Mouse (Mus musculus) MEL (cell line): Measurements from ENCODE around the gene Smarcd2. TPM values are rescaled to one million over a fixed set of nuclear protein-coding genes. Genes with fewer than 3 reads are reported as not detected.

Experiments used
- DNase-seq: peaks from one replicate; pipeline ENCODE4 v3.0.0; 2011; ENCODE audit warnings: low read depth, low spot score
- H3K27ac ChIP-seq: 2 replicates; pipeline ENCODE4 v1.5.1; 2012; ENCODE audit warnings: low read depth, mild to moderate bottlenecking, control low read depth, low read length, moderate library complexity; ENCODE audit not compliant: control insufficient read depth
- H3K27me3 ChIP-seq, 2 experiments: fragments of 150-350 bp in 1 of 2; sonication (generic) in 1 of 2; 2 replicates each; pipeline ENCODE4 v1.6.1; 2012; ENCODE audit warnings: low read length in 2 of 2, mild to moderate bottlenecking in 2 of 2, improper control_type of control experiment in 1 of 2, moderate library complexity in 1 of 2; ENCODE audit not compliant: insufficient read depth in 2 of 2, control insufficient read depth in 1 of 2
- H3K36me3 ChIP-seq, 2 experiments: 2 replicates each; pipeline ENCODE4 v1.6.1; 2012 to 2014; ENCODE audit warnings: low read length in 2 of 2, improper control_type of control experiment in 1 of 2, inconsistent platforms in 1 of 2, mild to moderate bottlenecking in 1 of 2; ENCODE audit not compliant: insufficient read depth in 2 of 2, control insufficient read depth in 1 of 2
- H3K4me1 ChIP-seq, 2 experiments: fragments of 150-350 bp in 1 of 2; sonication (generic) in 1 of 2; 2 replicates each; pipeline ENCODE4 v1.6.1; 2012; ENCODE audit warnings: low read length in 2 of 2, improper control_type of control experiment in 1 of 2, mild to moderate bottlenecking in 1 of 2; ENCODE audit not compliant: insufficient read depth in 2 of 2, control insufficient read depth in 1 of 2
- H3K4me3 ChIP-seq, 2 experiments: fragments of 150-350 bp in 1 of 2; sonication (generic) in 1 of 2; 2 replicates each; pipeline ENCODE4 v1.5.1; 2012; ENCODE audit warnings: low read depth in 2 of 2, low read length in 2 of 2, mild to moderate bottlenecking in 2 of 2, moderate library complexity in 2 of 2, control low read depth in 1 of 2, improper control_type of control experiment in 1 of 2; ENCODE audit not compliant: control insufficient read depth in 1 of 2, insufficient read depth in 1 of 2
- H3K79me2 ChIP-seq: 2 replicates; pipeline ENCODE4 v1.6.1; 2012; ENCODE audit warnings: mild to moderate bottlenecking, low read length, moderate library complexity; ENCODE audit not compliant: control insufficient read depth, poor library complexity, insufficient read depth
- H3K9ac ChIP-seq: 2 replicates; pipeline ENCODE4 v1.6.1; 2012; ENCODE audit warnings: low read depth, mild to moderate bottlenecking, control low read depth, low read length, moderate library complexity; ENCODE audit not compliant: control insufficient read depth, poor library complexity, severe bottlenecking
- H3K9me3 ChIP-seq: fragments of 150-350 bp; sonication (generic); replicated peaks from 2 replicates; pipeline ENCODE4 v1.6.1; 2012; ENCODE audit warnings: mild to moderate bottlenecking, low read length, improper control_type of control experiment, moderate library complexity; ENCODE audit not compliant: insufficient read depth
- CHD2 ChIP-seq: IDR thresholded peaks from 2 replicates; pipeline ENCODE4 v1.6.1; 2011; ENCODE audit warnings: low read length, improper control_type of control experiment
- CTCF ChIP-seq, 3 experiments: IDR thresholded peaks in 2 of 3; conservative IDR thresholded peaks in 1 of 3; 2 replicates each; pipeline ENCODE4 v1.5.1; 2011 to 2012; ENCODE audit warnings: low read length in 3 of 3, low read depth in 2 of 3, mild to moderate bottlenecking in 2 of 3, improper control_type of control experiment in 1 of 3, inconsistent platforms in 1 of 3, mixed read lengths in 1 of 3, moderate library complexity in 1 of 3; ENCODE audit not compliant: control insufficient read depth in 1 of 3, insufficient read depth in 1 of 3, poor library complexity in 1 of 3, severe bottlenecking in 1 of 3
- ELF1 ChIP-seq: IDR thresholded peaks from 2 replicates; pipeline ENCODE4 v1.6.1; 2014; ENCODE audit warnings: low read depth, mild to moderate bottlenecking, inconsistent platforms, low read length, improper control_type of control experiment, moderate library complexity
- ETS1 ChIP-seq: IDR thresholded peaks from 2 replicates; pipeline ENCODE4 v1.6.1; 2012; ENCODE audit warnings: low read depth, mild to moderate bottlenecking, inconsistent platforms, low read length, improper control_type of control experiment, moderate library complexity
- HCFC1 ChIP-seq: IDR thresholded peaks from 2 replicates; pipeline ENCODE4 v1.6.1; 2012; ENCODE audit warnings: low read depth, mild to moderate bottlenecking, inconsistent platforms, low read length, improper control_type of control experiment, moderate library complexity
- KAT2A ChIP-seq: conservative IDR thresholded peaks from 2 replicates; pipeline ENCODE4 v1.6.1; 2012; ENCODE audit warnings: low read depth, low read length, improper control_type of control experiment, inconsistent platforms
- MAFK ChIP-seq: IDR thresholded peaks from 2 replicates; pipeline ENCODE4 v1.6.1; 2011; ENCODE audit warnings: low read depth, mild to moderate bottlenecking, low read length, improper control_type of control experiment, borderline replicate concordance
- MAX ChIP-seq: IDR thresholded peaks from 2 replicates; pipeline ENCODE4 v1.6.1; 2011; ENCODE audit warnings: low read length, improper control_type of control experiment
- MAZ ChIP-seq: IDR thresholded peaks from 2 replicates; pipeline ENCODE4 v1.6.1; 2012; ENCODE audit warnings: low read depth, mild to moderate bottlenecking, inconsistent platforms, low read length, improper control_type of control experiment
- MEF2A ChIP-seq: IDR thresholded peaks from 2 replicates; pipeline ENCODE4 v1.6.1; 2014; ENCODE audit warnings: low read depth, mild to moderate bottlenecking, inconsistent platforms, low read length, improper control_type of control experiment; ENCODE audit not compliant: poor library complexity, insufficient replicate concordance, severe bottlenecking; ENCODE audit errors: extremely low read depth
- MXI1 ChIP-seq: IDR thresholded peaks from 2 replicates; pipeline ENCODE4 v1.6.1; 2011; ENCODE audit warnings: mild to moderate bottlenecking, low read depth, low read length, improper control_type of control experiment
- MYB ChIP-seq: IDR thresholded peaks from 2 replicates; pipeline ENCODE4 v1.6.1; 2011; ENCODE audit warnings: mild to moderate bottlenecking, low read depth, low read length, improper control_type of control experiment
- NRF1 ChIP-seq: IDR thresholded peaks from 2 replicates; pipeline ENCODE4 v1.6.1; 2014; ENCODE audit warnings: low read depth, mild to moderate bottlenecking, inconsistent platforms, low read length, improper control_type of control experiment, moderate library complexity; ENCODE audit not compliant: poor library complexity, insufficient read depth, severe bottlenecking
- POLR2A ChIP-seq, 2 experiments: IDR thresholded peaks; 2 replicates each; pipeline ENCODE4 v1.6.1; 2011 to 2012; ENCODE audit warnings: low read length in 2 of 2, mild to moderate bottlenecking in 2 of 2, control low read depth in 1 of 2, improper control_type of control experiment in 1 of 2, low read depth in 1 of 2, moderate library complexity in 1 of 2; ENCODE audit not compliant: control insufficient read depth in 1 of 2, insufficient read depth in 1 of 2, poor library complexity in 1 of 2
- POLR2AphosphoS5 ChIP-seq: IDR thresholded peaks from 2 replicates; pipeline ENCODE4 v1.6.1; 2012; ENCODE audit warnings: low read depth, borderline replicate concordance, mild to moderate bottlenecking, inconsistent platforms, low read length, moderate library complexity, mixed read lengths
- RAD21 ChIP-seq: IDR thresholded peaks from 2 replicates; pipeline ENCODE4 v1.6.1; 2011; ENCODE audit warnings: mild to moderate bottlenecking, low read depth, low read length, improper control_type of control experiment
- RCOR1 ChIP-seq: IDR thresholded peaks from 2 replicates; pipeline ENCODE4 v1.6.1; 2012; ENCODE audit warnings: low read depth, mild to moderate bottlenecking, inconsistent platforms, low read length, improper control_type of control experiment
- SIN3A ChIP-seq: IDR thresholded peaks from 2 replicates; pipeline ENCODE4 v1.6.1; 2012; ENCODE audit warnings: low read length, improper control_type of control experiment, inconsistent platforms
- TAL1 ChIP-seq: IDR thresholded peaks from 2 replicates; pipeline ENCODE4 v1.6.1; 2012; ENCODE audit warnings: mild to moderate bottlenecking, inconsistent platforms, low read length, moderate library complexity, mixed read lengths
- UBTF ChIP-seq: IDR thresholded peaks from 2 replicates; pipeline ENCODE4 v1.6.1; 2012; ENCODE audit warnings: low read depth, mild to moderate bottlenecking, inconsistent platforms, low read length, improper control_type of control experiment, moderate library complexity, borderline replicate concordance; ENCODE audit not compliant: insufficient read depth
- USF1 ChIP-seq: IDR thresholded peaks from 2 replicates; pipeline ENCODE4 v1.6.1; 2014; ENCODE audit warnings: low read depth, mild to moderate bottlenecking, inconsistent platforms, low read length, improper control_type of control experiment, moderate library complexity
- ZC3H11A ChIP-seq: IDR thresholded peaks from 2 replicates; pipeline ENCODE4 v1.6.1; 2012; ENCODE audit warnings: low read depth, mild to moderate bottlenecking, inconsistent platforms, low read length, improper control_type of control experiment
- ZMIZ1 ChIP-seq: IDR thresholded peaks from 2 replicates; pipeline ENCODE4 v1.6.1; 2012; ENCODE audit warnings: low read depth, mild to moderate bottlenecking, inconsistent platforms, low read length, improper control_type of control experiment, moderate library complexity
- ZNF384 ChIP-seq: IDR thresholded peaks from 2 replicates; pipeline ENCODE4 v1.6.1; 2012; ENCODE audit warnings: low read depth, mild to moderate bottlenecking, inconsistent platforms, low read length, improper control_type of control experiment
- polyA plus RNA-seq, 2 experiments: library from polyadenylated mRNA; stranded (reverse) in 1 of 2; unstranded in 1 of 2; fragments of >175 nt in 1 of 2; fragments of >200 nt in 1 of 2; gene quantifications; 2 replicates each; pipeline versions ENCODE4 v1.2.1 to v1.2.4; 2012; ENCODE audit warnings: low replicate concordance in 2 of 2, low read depth in 1 of 2; ENCODE audit not compliant: insufficient read length in 2 of 2, insufficient read depth in 1 of 2, missing spikeins in 1 of 2
- total RNA-seq: library from RNA; depleted of rRNA; stranded (reverse); fragments of 300-350 nt; gene quantifications from 2 replicates; pipeline ENCODE4 v1.2.3, GENCODE M21; 2012

The Smarcd2 gene
- total and polyA plus RNA-seq, 3 experiments: 123 to 131 TPM; not detected in 1

GRCm38 (mm10) chr11:106271794-106272643 lies 753 bp downstream of the Smarcd2 start (continued):
- TF ChIP-seq RAD21: no peak
- TF ChIP-seq MAX: peak; percentile 54
- TF ChIP-seq ETS1: 0 out of 2 replicates have a peak, but pooled peaks have one; percentile 11
- TF ChIP-seq POLR2AphosphoS5: no peak
- TF ChIP-seq ZNF384: peak; percentile 80
- TF ChIP-seq MYB: no peak
- no peak for TF ChIP-seq MAZ
- no peak for TF ChIP-seq NRF1
- TF ChIP-seq UBTF: 0 out of 2 replicates have a peak, but pooled peaks have one; percentile 12
- TF ChIP-seq USF1: no peak
- no peak for TF ChIP-seq HCFC1
- no peak for TF ChIP-seq ZMIZ1
- no peak for TF ChIP-seq RCOR1
- no peak for TF ChIP-seq MXI1
- no peak; the same call in 1 of the 2 replicates for TF ChIP-seq SIN3A
- TF ChIP-seq MEF2A: no peak
- TF ChIP-seq POLR2A (IDR thresholded peaks at IDR 0.05; ENCODE audit: control insufficient read depth in 1 of 2, insufficient read depth in 1 of 2, low read depth in 1 of 2, low read length in 2 of 2, poor library complexity in 1 of 2): peak in 1 of 2 experiments; percentile 63; a peak in 1 of 4 replicates
- no peak for TF ChIP-seq CHD2
- TF ChIP-seq KAT2A: no peak
- TF ChIP-seq MAFK: no peak
- TF ChIP-seq TAL1: no peak
- no peak for TF ChIP-seq ZC3H11A

DNA sequence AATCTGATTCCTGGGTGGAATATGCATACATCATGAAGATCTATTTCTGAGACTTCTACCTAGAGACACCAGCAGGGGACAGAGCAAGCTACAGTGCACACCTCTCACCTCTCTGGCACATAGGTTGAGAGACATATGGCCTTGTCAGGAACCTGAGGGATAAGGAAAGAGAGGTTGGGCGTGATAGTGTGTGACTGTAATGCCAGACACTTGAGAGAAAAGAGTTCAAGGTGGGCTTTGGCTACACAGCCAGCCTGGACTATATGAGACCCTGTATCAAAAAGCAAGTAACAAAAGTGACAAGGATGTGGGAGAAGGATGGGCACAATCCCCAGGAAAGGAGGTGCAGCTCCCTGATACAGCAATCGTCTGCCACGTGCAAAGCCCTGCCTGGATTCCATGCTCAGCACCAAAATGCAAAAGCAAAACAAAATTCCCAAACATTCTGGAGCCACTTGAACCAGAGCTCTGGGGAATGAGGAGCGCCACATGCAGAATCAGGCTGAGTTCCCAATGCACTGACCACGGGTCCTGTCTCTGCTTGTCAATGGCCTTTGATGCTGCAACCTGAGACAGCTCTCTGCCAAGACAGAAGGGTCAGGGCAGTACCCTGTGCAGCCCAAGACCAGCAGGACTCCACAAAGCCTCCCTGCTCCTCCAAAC lies 1.5 kb downstream of the Smarcd2 start:
- Histone ChIP-seq H3K27me3 (no peaks in the 10 kb centered on the region), H3K36me3 (peaks cover 5 to 17% of the 10 kb centered on the region in 2 experiments; a peak in 3 of 4 replicates), H3K9ac (peak overlapping the region; percentile 98), H3K9me3 (no peaks in the 10 kb centered on the region), H3K79me2 (peaks cover 43% of the 10 kb centered on the region), H3K4me3 (peak overlapping the region; percentile 89 to 93), H3K27ac (peak overlapping the region; percentile 78), H3K4me1 (peaks cover 0 to 34% of the 10 kb centered on the region in 2 experiments; a peak in 3 of 4 replicates)
- DNase-seq: peak; percentile 27
- TF ChIP-seq CTCF (IDR thresholded peaks at IDR 0.05 in 2 of 3, conservative IDR thresholded peaks at IDR 0.05 in 1 of 3; ENCODE audit: control insufficient read depth in 1 of 3, insufficient read depth in 1 of 3, low read depth in 2 of 3, low read length in 3 of 3, poor library complexity in 1 of 3, severe bottlenecking in 1 of 3) (peak in 1 of 3 experiments; percentile 2; a peak in 1 of 6 replicates), ELF1 (no peak)
